Comparison of ENCODE assay signal across 8 mouse cellular contexts in genomic region chr19:5118384-5118698, GRCm38 (mm10). TPM values are rescaled to one million over a fixed set of nuclear protein-coding genes. Genes with fewer than 3 reads are reported as not detected.
DNase-seq lines count a peak whose midpoint lies in the region; ATAC-seq and TF ChIP-seq lines count a peak whose summit lies in the region.

Gene Klc2, minus strand, starts transcription at chr19:5118560.

- H3K36me3 ChIP-seq in kidney, embryonic 16.5 days (ENCODE audit: insufficient read depth, low read length): peaks cover 5% of the 10 kb centered on the region; the same call in 1 of the 2 replicates
- H3K36me3 ChIP-seq in intestine, postnatal 0 days (ENCODE audit: control insufficient read depth, insufficient read depth): no peaks in the 10 kb centered on the region
- peaks cover 16% of the 10 kb centered on the region for H3K36me3 ChIP-seq in midbrain, embryonic 14.5 days (ENCODE audit: control insufficient read depth, insufficient read depth, low read length)

- peak within 1 kb of the TSS; percentile 84 for H3K4me3 ChIP-seq in kidney, embryonic 16.5 days (ENCODE audit: low read length)
- peak within 1 kb of the TSS; percentile 86 for H3K4me3 ChIP-seq in intestine, postnatal 0 days (ENCODE audit: low read depth, low read length)
- H3K4me3 ChIP-seq in midbrain, embryonic 14.5 days (replicated peaks; ENCODE audit: low read depth, low read length): peak within 1 kb of the TSS; percentile 92

- peak within 1 kb of the TSS; percentile 77 for H3K9ac ChIP-seq in kidney, embryonic 16.5 days (replicated peaks; ENCODE audit: low read length)
- peak within 1 kb of the TSS; percentile 69 for H3K9ac ChIP-seq in intestine, postnatal 0 days (ENCODE audit: low read depth, low read length)
- peak within 1 kb of the TSS; percentile 88 for H3K9ac ChIP-seq in midbrain, embryonic 14.5 days (replicated peaks; ENCODE audit: low read length)

- DNase-seq in kidney, postnatal 36 days: no peak
- no peak for DNase-seq in adrenal gland, postnatal 25 days
- no peak for DNase-seq in gastrocnemius, postnatal 4 days (ENCODE audit: low spot score in 2 of 2)
- no peak for DNase-seq in midbrain, embryonic 14.5 days
- DNase-seq in cerebellum, adult 9-10 months: no peak
- DNase-seq in right cerebral cortex, postnatal 14 days: no peak

- TF ChIP-seq CTCF in intestine, postnatal 0 days (IDR thresholded peaks at IDR 0.05; ENCODE audit: low read depth): no peak

- H3K4me1 ChIP-seq in kidney, embryonic 16.5 days (ENCODE audit: insufficient read depth, low read length): peaks cover 17% of the 10 kb centered on the region
- H3K4me1 ChIP-seq in intestine, postnatal 0 days (replicated peaks; ENCODE audit: control insufficient read depth, insufficient read depth, low read length): no peaks in the 10 kb centered on the region
- peaks cover 13% of the 10 kb centered on the region for H3K4me1 ChIP-seq in midbrain, embryonic 14.5 days (ENCODE audit: control insufficient read depth, insufficient read depth, low read length)

- peak within 1 kb of the TSS; percentile 89 for H3K4me2 ChIP-seq in kidney, embryonic 16.5 days (replicated peaks; ENCODE audit: low read depth, low read length)
- peak within 1 kb of the TSS; percentile 93 for H3K4me2 ChIP-seq in intestine, postnatal 0 days (replicated peaks; ENCODE audit: low read depth)
- peak within 1 kb of the TSS; percentile 77 for H3K4me2 ChIP-seq in midbrain, embryonic 14.5 days (ENCODE audit: low read length)

- ATAC-seq in kidney, embryonic 16.5 days (ENCODE audit: low FRiP score, low TSS enrichment): peak; percentile 96
- ATAC-seq in intestine, postnatal 0 days: no peak
- ATAC-seq in midbrain, embryonic 14.5 days (ENCODE audit: low FRiP score, low TSS enrichment): peak; percentile 47

- H3K27me3 ChIP-seq in kidney, embryonic 16.5 days (ENCODE audit: insufficient read depth, low read length): no peaks in the 10 kb centered on the region
- H3K27me3 ChIP-seq in intestine, postnatal 0 days (replicated peaks; ENCODE audit: control insufficient read depth, insufficient read depth, low read length): no peaks in the 10 kb centered on the region
- H3K27me3 ChIP-seq in midbrain, embryonic 14.5 days (ENCODE audit: control insufficient read depth, insufficient read depth, low read length): no peaks in the 10 kb centered on the region

- peak within 1 kb of the TSS; percentile 92 for H3K27ac ChIP-seq in kidney, embryonic 16.5 days (ENCODE audit: low read length)
- H3K27ac ChIP-seq in intestine, postnatal 0 days (ENCODE audit: low read depth, low read length): peak within 1 kb of the TSS; percentile 66
- H3K27ac ChIP-seq in midbrain, embryonic 14.5 days (replicated peaks; ENCODE audit: low read depth, low read length): peak within 1 kb of the TSS; percentile 93

- whole genome bisulfite sequencing in kidney, embryonic 16.5 days: under 1% methylated on average over 18 of the region's 18 CpGs
- WGBS in intestine, postnatal 0 days: under 1% methylated on average over 18 of the region's 18 CpGs
- under 1% methylated on average over 18 of the region's 18 CpGs for WGBS in midbrain, embryonic 14.5 days

- H3K9me3 ChIP-seq in kidney, embryonic 16.5 days (ENCODE audit: low read length): no peaks in the 10 kb centered on the region
- H3K9me3 ChIP-seq in intestine, postnatal 0 days (ENCODE audit: control insufficient read depth): no peaks in the 10 kb centered on the region
- no peaks in the 10 kb centered on the region for H3K9me3 ChIP-seq in midbrain, embryonic 14.5 days (ENCODE audit: control insufficient read depth, low read length)

RNA-seq across cellular contexts. Expression of gene Klc2, which starts in this region (rescaled TPM):
- 25.1 and 27.4 TPM in 2 replicates for polyA plus RNA-seq in kidney, embryonic 16.5 days (2015; fragmentation: Nextera tagmentation; extraction: Ambion mirVana)
- total RNA-seq in adrenal gland, postnatal 25 days (2021): 47.3 and 54.2 TPM in 2 replicates
- 10 to 100 TPM; 22.8 to 24.0 TPM for total RNA-seq in gastrocnemius, postnatal 4 days (2021)
- 8.0 and 9.1 TPM in 2 replicates for polyA plus RNA-seq in intestine, postnatal 0 days (2015; fragmentation: Nextera tagmentation; extraction: Ambion mirVana)
- polyA plus RNA-seq in midbrain, embryonic 14.5 days (2014; fragmentation: Nextera tagmentation; extraction: Ambion mirVana): 52.5 and 59.0 TPM in 2 replicates
